Mouse (Mus musculus): Measurements from ENCODE around the gene Cnot2.
"Not testable (repeated sequence)": the region's sequence is repeated elsewhere in the genome, so short reads cannot be mapped to it uniquely, and the experiment has no call there.

The Cnot2 gene

GRCm38 (mm10) chr10:116581369-116581718 lies at the start of gene Cnot2:
Cnot2 (minus strand) TSS chr10:116581511.
- peak; percentile 95 for DNase-seq

GRCm38 (mm10) chr10:116628926-116629325 lies 47.6 kb upstream of the Cnot2 start:
- DNase-seq = no peak

GRCm38 (mm10) chr10:116626009-116626408 lies 44.7 kb upstream of the Cnot2 start:
- DNase-seq = no peak

- not testable (repeated sequence) for DNase-seq
Observed at GRCm38 (mm10) chr10:116613250-116613649, 31.9 kb upstream of the Cnot2 start.

GRCm38 (mm10) chr10:116604905-116605162 lies 23.5 kb upstream of the Cnot2 start:
- no peak for DNase-seq

GRCm38 (mm10) chr10:116604081-116604904 lies 23.0 kb upstream of the Cnot2 start:
- no peak for DNase-seq

GRCm38 (mm10) chr10:116599056-116599850 lies 17.9 kb upstream of the Cnot2 start:
- DNase-seq = no peak

- peak; percentile 21 for DNase-seq
Observed at GRCm38 (mm10) chr10:116582738-116583137, 1.4 kb upstream of the Cnot2 start.

- peak; percentile 43 for DNase-seq
Observed at GRCm38 (mm10) chr10:116581719-116582481, 589 bp upstream of the Cnot2 start.

GRCm38 (mm10) chr10:116580591-116581358 lies 536 bp downstream of the Cnot2 start:
- no peak for DNase-seq

- no peak for DNase-seq
Observed at GRCm38 (mm10) chr10:116579478-116579877, 1.8 kb downstream of the Cnot2 start.

- DNase-seq = no peak
Observed at GRCm38 (mm10) chr10:116578375-116578774, 2.9 kb downstream of the Cnot2 start.

GRCm38 (mm10) chr10:116577181-116577580 lies 4.1 kb downstream of the Cnot2 start:
- no peak for DNase-seq

GRCm38 (mm10) chr10:116576071-116576470 lies 5.2 kb downstream of the Cnot2 start:
- DNase-seq = not testable (repeated sequence)

GRCm38 (mm10) chr10:116570526-116570925 lies 10.8 kb downstream of the Cnot2 start:
- DNase-seq = peak; percentile 71

- no peak for DNase-seq
Observed at GRCm38 (mm10) chr10:116568539-116568938, 12.8 kb downstream of the Cnot2 start.

- no peak for DNase-seq
Observed at GRCm38 (mm10) chr10:116567491-116568405, 13.6 kb downstream of the Cnot2 start.

- DNase-seq = not testable (repeated sequence)
Observed at GRCm38 (mm10) chr10:116566492-116566891, 14.8 kb downstream of the Cnot2 start.

- no peak for DNase-seq
Observed at GRCm38 (mm10) chr10:116564828-116565602, 16.3 kb downstream of the Cnot2 start.

- no peak for DNase-seq
Observed at GRCm38 (mm10) chr10:116562731-116563480, 18.4 kb downstream of the Cnot2 start.

Data from retina, postnatal 1 day (tissue).